Mouse (Mus musculus): ENCODE measurements around the gene Cstf1. TPM values are rescaled to one million over a fixed set of nuclear protein-coding genes. Genes with fewer than 3 reads are reported as not detected.

The Cstf1 gene
- total and polyA plus RNA-seq, 3 experiments, result 44.2 to 62.1 (median 53.2) TPM

DNA sequence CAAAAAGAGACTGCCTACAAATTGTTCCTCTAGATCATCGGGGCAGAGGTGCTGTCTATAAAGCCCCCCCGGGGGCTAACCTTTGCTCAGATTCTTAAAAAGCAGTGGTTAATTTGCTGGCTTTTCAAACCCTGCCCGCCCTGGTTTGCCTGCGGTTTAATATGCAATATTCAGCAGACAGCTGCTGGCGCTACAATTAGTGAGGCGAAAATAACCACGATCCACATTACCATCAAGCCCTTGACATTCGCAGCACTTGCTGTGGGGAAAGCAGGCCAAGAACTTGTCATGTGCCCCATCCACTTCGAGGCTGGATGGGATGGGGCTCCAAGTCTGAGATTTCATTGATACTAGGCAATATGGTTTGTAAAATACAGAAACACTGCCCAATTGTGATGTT is 17.3 kb upstream of the Cstf1 start:
- Histone ChIP-seq H3K9me3 (replicated peaks; ENCODE audit: low read length) (no peaks in the 10 kb centered on the region), H3K4me1 (ENCODE audit: control insufficient read depth in 1 of 2, insufficient read depth in 2 of 2) (peaks cover 0 to 2% of the 10 kb centered on the region in 2 experiments; a peak in 1 of 4 replicates), H3K4me3 (replicated peaks in 1 of 3; ENCODE audit: low read depth in 2 of 3, low read length in 2 of 3, poor library complexity in 1 of 3) (no peak overlapping the region), H3K4me2 (ENCODE audit: insufficient read depth, low read depth, poor library complexity, severe bottlenecking) (no peak overlapping the region), H3K27me3 (replicated peaks) (no peaks in the 10 kb centered on the region), H3K27ac (ENCODE audit: insufficient read depth, low read depth) (no peak overlapping the region), H3K79me2 (replicated peaks; ENCODE audit: control insufficient read depth, extremely low read depth, insufficient read depth, poor library complexity, severe bottlenecking) (no peaks in the 10 kb centered on the region), H3K36me3 (replicated peaks in 1 of 2; ENCODE audit: control insufficient read depth in 1 of 2, insufficient read depth in 1 of 2, low read length in 1 of 2) (peaks cover 29 to 55% of the 10 kb centered on the region in 2 experiments), H3K9ac (ENCODE audit: insufficient read depth, low read depth) (no peak overlapping the region)
- no peak for TF ChIP-seq MAZ (IDR thresholded peaks at IDR 0.05; ENCODE audit: low read depth, low read length)
- no peak for DNase-seq (ENCODE audit: extremely low read depth)
- dilution Hi-C loops (cut with MboI; ENCODE audit: extremely low pct_ligation_motif_present, extremely low pct_unique_long_range_greater_than_20kb, low sequenced_read_pairs), result no loop called here
- in situ Hi-C loops (cut with MboI; ENCODE audit: low pct_ligation_motif_present, low pct_unique_long_range_greater_than_20kb, low sequenced_read_pairs), result no loop called here

GRCm38 (mm10) chr2:172354761-172355160 is 15.7 kb upstream of the Cstf1 start:
- Histone ChIP-seq H3K4me3 (replicated peaks in 1 of 3; ENCODE audit: low read depth in 2 of 3, low read length in 2 of 3, poor library complexity in 1 of 3) (no peak overlapping the region), H3K36me3 (replicated peaks in 1 of 2; ENCODE audit: control insufficient read depth in 1 of 2, insufficient read depth in 1 of 2, low read length in 1 of 2) (peaks cover 45 to 70% of the 10 kb centered on the region in 2 experiments), H3K4me1 (ENCODE audit: control insufficient read depth in 1 of 2, insufficient read depth in 2 of 2) (peaks cover 0 to 2% of the 10 kb centered on the region in 2 experiments; a peak in 1 of 4 replicates), H3K27me3 (replicated peaks) (no peaks in the 10 kb centered on the region), H3K27ac (ENCODE audit: insufficient read depth, low read depth) (no peak overlapping the region), H3K4me2 (ENCODE audit: insufficient read depth, low read depth, poor library complexity, severe bottlenecking) (no peak overlapping the region), H3K9me3 (replicated peaks; ENCODE audit: low read length) (no peaks in the 10 kb centered on the region), H3K79me2 (replicated peaks; ENCODE audit: control insufficient read depth, extremely low read depth, insufficient read depth, poor library complexity, severe bottlenecking) (peaks cover 1% of the 10 kb centered on the region; the same call in 1 of the 2 replicates), H3K9ac (ENCODE audit: insufficient read depth, low read depth) (no peak overlapping the region)
- DNase-seq (ENCODE audit: extremely low read depth), result no peak
- dilution Hi-C loops (cut with MboI; ENCODE audit: extremely low pct_ligation_motif_present, extremely low pct_unique_long_range_greater_than_20kb, low sequenced_read_pairs), result no loop called here
- TF ChIP-seq BHLHE40 (IDR thresholded peaks at IDR 0.05; ENCODE audit: low read depth, low read length), result no peak
- peak; percentile 24; the same call in 1 of the 2 replicates for TF ChIP-seq POLR2AphosphoS2 (IDR thresholded peaks at IDR 0.05; ENCODE audit: low read depth, low read length)
- in situ Hi-C loops (cut with MboI; ENCODE audit: low pct_ligation_motif_present, low pct_unique_long_range_greater_than_20kb, low sequenced_read_pairs), result no loop called here

DNA sequence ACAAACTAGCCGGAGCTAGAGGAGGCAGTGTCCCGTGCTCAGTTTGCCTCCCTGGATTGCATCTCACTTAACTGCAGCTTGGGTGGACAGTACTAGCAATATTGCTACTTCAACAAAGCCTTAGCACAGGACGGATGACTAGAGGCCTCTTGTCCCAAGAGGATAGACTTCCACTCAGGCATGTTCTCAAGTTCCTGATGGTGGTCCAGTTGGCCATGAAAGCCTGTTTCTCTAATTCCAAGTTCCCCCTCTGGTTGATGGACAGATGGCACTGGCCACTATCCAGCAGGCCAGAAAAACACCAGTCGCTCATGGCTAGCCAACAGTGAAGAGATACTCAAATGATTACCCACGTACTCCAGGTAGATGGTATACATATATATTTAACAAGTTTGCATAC is 14.6 kb upstream of the Cstf1 start:
- no peaks in the 10 kb centered on the region for H3K27me3 ChIP-seq (replicated peaks)
- no peaks in the 10 kb centered on the region for H3K4me1 ChIP-seq (ENCODE audit: control insufficient read depth in 1 of 2, insufficient read depth in 2 of 2)
- peaks cover 55 to 81% of the 10 kb centered on the region in 2 experiments for H3K36me3 ChIP-seq (replicated peaks in 1 of 2; ENCODE audit: control insufficient read depth in 1 of 2, insufficient read depth in 1 of 2, low read length in 1 of 2)
- no peak overlapping the region for H3K4me2 ChIP-seq (ENCODE audit: insufficient read depth, low read depth, poor library complexity, severe bottlenecking)
- H3K27ac ChIP-seq (ENCODE audit: insufficient read depth, low read depth), result no peak overlapping the region
- in situ Hi-C loops (cut with MboI; ENCODE audit: low pct_ligation_motif_present, low pct_unique_long_range_greater_than_20kb, low sequenced_read_pairs), result no loop called here
- dilution Hi-C loops (cut with MboI; ENCODE audit: extremely low pct_ligation_motif_present, extremely low pct_unique_long_range_greater_than_20kb, low sequenced_read_pairs), result no loop called here
- no peak for DNase-seq (ENCODE audit: extremely low read depth)
- H3K4me3 ChIP-seq (replicated peaks in 1 of 3; ENCODE audit: low read depth in 2 of 3, low read length in 2 of 3, poor library complexity in 1 of 3), result no peak overlapping the region
- TF ChIP-seq ETS1 (conservative IDR thresholded peaks at IDR 0.05; ENCODE audit: low read depth, low read length) (no peak), ZNF384 (IDR thresholded peaks at IDR 0.05; ENCODE audit: low read depth, low read length) (no peak), IRF4 (IDR thresholded peaks at IDR 0.05; ENCODE audit: low read depth, low read length) (no peak), MEF2A (IDR thresholded peaks at IDR 0.05; ENCODE audit: borderline replicate concordance, low read depth, low read length) (no peak), JUN (IDR thresholded peaks at IDR 0.05; ENCODE audit: insufficient read depth, low read depth, low read length) (no peak), MAFK (IDR thresholded peaks at IDR 0.05; ENCODE audit: insufficient replicate concordance, low read length) (no peak), ZKSCAN1 (IDR thresholded peaks at IDR 0.05; ENCODE audit: borderline replicate concordance, low read depth, low read length) (no peak), CHD2 (IDR thresholded peaks at IDR 0.05; ENCODE audit: low read length) (no peak), PAX5 (IDR thresholded peaks at IDR 0.05; ENCODE audit: low read length) (no peak), JUND (conservative IDR thresholded peaks at IDR 0.05; ENCODE audit: low read depth, low read length) (no peak), NRF1 (IDR thresholded peaks at IDR 0.05; ENCODE audit: low read depth, low read length) (no peak), TCF12 (IDR thresholded peaks at IDR 0.05; ENCODE audit: low read depth, low read length) (no peak)
- no peaks in the 10 kb centered on the region for H3K9me3 ChIP-seq (replicated peaks; ENCODE audit: low read length)
- H3K9ac ChIP-seq (ENCODE audit: insufficient read depth, low read depth), result no peak overlapping the region
- H3K79me2 ChIP-seq (replicated peaks; ENCODE audit: control insufficient read depth, extremely low read depth, insufficient read depth, poor library complexity, severe bottlenecking), result peaks cover 3% of the 10 kb centered on the region
